Mouse (Mus musculus) embryonic facial prominence, embryonic 11.5 days (tissue): Measurements from ENCODE around the gene Mxd4. TPM values are rescaled to one million over a fixed set of nuclear protein-coding genes. Genes with fewer than 3 reads are reported as not detected.

Source experiments
- polyA plus RNA-seq: library from polyadenylated mRNA; unstranded; fragments of >200 nt; fragmentation: Nextera tagmentation; extraction: Ambion mirVana; gene quantifications from 2 replicates; pipeline ENCODE4 v1.2.1, GENCODE M21; 2014

The Mxd4 gene
- polyA plus RNA-seq, 1 experiment from 2014 or later, result 17.7 TPM

Other genes with a start within 250 kb of the Mxd4 start
- gene Gm1673, start 204.3 kb downstream of the Mxd4 start, polyA plus RNA-seq, result 164 and 166 TPM in 2 replicates
- 0.26 and 0.36 TPM in 2 replicates for gene Nat8l, start 191.7 kb downstream of the Mxd4 start, polyA plus RNA-seq
- 0.21 and 0.99 TPM in 2 replicates for gene Poln, start 18.3 kb downstream of the Mxd4 start, polyA plus RNA-seq
- 59.5 and 72.1 TPM in 2 replicates for gene Haus3, start 18.2 kb downstream of the Mxd4 start, polyA plus RNA-seq
- gene Zfyve28, start 100.7 kb upstream of the Mxd4 start, polyA plus RNA-seq, result 0.24 and 0.64 TPM in 2 replicates
- gene Cfap99, start 100.9 kb upstream of the Mxd4 start, polyA plus RNA-seq, result not detected in 2 replicates
- 209 and 210 TPM in 2 replicates for gene Rnf4, start 148.6 kb upstream of the Mxd4 start, polyA plus RNA-seq
- gene Fam193a, start 182.2 kb upstream of the Mxd4 start, polyA plus RNA-seq, result 13.1 and 13.6 TPM in 2 replicates